Mouse (Mus musculus): ENCODE measurements around the gene Dupd1.
"Not testable (repeated sequence)": the region's sequence is repeated elsewhere in the genome, so short reads cannot be mapped to it uniquely, and the experiment has no call there.

Gene Dupd1

DNA sequence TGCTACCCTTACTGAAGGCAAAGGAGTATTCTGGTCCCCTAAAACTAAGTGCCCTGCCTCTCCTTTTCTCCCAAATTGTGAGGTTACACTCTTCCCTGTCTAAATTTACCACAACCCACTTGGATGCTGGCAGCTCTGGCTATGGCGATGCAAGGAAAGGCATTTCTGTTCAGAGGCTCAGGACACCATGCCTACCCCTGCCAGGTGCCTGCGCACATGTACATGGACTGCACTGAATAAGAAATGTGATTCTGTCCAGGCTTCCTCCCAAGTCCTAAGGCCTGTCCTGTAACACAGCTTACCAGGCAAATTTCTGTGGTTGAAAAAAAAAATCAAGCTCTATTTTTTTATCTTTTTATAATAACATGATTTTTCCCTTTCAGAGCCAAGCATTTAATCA is 38.2 kb downstream of the Dupd1 start:
- no peak for DNase-seq (ENCODE audit: low spot score)

DNA sequence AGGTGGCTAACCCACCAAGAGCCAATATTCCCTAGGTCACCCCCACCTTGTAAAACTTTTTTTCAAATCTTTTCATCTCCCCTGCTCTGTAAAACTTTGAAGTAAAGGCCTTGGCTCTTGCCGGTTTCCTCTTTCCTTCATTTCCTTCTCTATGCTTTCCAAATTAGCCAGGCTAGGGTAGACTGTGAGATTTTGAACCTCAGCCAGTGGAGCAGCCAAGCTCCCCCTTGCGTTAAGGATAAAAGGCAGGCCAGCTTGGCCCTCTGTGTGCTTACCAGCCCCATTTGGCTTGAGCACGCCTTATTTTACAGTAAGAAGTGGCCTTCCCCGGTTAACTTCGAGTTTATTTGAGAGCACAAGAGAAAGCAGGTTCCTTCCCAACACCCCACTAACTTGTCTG is 39.9 kb downstream of the Dupd1 start:
- no peak for DNase-seq (ENCODE audit: low spot score)

DNA sequence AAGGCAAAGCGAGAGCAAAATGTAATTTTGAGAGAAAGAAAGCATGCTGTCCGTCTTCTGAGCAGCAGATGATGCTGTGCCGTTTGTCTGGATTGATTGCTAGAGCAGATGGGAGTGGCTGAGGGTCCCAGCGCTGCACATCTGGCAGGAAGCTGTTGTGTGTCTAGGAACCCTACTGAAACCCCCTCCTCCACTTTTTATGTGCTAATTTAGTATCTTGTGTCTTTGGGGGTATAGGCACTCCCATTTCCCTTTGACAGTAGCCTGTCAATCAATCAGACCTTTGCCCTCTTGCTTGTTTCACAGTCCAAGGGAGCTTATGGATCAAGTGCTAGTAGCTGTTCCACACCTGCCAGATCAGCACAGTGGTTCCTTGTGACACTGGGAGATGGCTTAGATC is 41.3 kb downstream of the Dupd1 start:
- no peak for DNase-seq (ENCODE audit: low spot score)

DNA sequence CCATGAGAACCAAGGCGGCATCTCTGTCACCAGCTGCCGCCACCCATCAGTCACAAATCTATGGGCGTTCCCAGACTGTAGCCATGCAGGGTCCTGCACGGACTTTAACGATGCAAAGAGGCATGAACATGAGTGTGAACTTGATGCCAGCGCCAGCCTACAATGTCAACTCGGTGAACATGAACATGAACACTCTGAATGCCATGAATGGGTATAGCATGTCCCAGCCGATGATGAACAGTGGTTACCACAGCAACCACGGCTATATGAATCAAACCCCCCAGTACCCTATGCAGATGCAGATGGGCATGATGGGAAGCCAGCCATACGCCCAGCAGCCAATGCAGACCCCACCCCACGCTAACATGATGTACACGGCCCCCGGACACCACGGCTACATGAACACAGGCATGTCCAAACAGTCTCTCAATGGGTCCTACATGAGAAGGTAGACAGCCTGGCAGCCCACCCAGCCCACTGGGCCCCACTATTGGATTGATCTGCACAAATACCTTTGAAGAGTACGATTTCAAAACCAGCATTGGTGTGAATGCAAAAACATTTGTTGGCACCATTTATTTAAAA is 43.9 kb downstream of the Dupd1 start:
- DNase-seq (ENCODE audit: low spot score), result not testable (repeated sequence)

DNA sequence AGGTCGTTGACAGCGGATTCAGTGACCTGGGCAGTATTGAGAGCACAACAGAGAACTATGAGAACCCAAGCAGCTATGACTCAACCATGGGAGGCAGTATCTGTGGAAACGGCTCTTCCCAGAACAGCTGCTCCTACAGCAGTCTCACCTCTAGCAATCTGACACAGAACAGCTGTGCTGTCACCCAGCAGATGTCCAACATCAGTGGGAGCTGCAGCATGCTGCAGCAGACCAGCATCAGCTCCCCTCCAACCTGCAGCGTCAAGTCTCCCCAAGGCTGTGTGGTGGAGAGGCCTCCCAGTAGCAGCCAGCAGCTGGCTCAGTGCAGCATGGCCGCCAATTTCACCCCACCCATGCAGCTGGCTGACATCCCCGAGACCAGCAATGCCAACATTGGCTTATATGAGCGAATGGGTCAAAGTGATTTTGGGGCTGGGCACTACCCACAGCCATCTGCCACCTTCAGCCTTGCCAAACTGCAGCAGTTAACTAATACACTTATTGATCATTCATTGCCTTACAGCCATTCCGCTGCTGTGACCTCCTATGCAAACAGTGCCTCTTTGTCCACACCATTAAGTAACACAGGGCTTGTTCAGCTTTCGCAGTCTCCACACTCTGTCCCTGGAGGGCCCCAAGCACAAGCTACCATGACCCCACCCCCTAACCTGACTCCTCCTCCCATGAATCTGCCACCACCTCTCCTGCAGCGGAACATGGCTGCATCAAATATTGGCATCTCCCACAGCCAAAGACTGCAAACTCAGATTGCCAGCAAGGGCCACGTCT is 44.5 kb downstream of the Dupd1 start:
- DNase-seq (ENCODE audit: low spot score), result no peak

DNA sequence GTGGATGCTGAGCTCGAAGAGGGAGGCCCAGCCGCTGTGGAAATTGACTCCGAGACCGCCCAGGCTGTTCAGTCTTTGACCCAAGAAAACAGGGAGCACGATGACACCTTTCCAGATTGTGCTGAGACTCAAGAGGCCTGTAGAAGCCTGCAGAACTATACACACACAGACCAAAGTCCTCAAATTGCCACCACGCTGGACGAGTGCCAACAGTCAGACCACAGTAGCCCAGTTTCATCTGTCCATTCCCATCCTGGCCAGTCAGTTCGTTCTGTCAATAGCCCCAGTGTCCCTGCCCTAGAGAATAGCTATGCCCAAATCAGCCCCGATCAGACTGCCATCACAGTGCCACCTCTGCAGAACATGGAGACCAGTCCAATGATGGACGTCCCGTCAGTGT is 45.2 kb downstream of the Dupd1 start:
- no peak for DNase-seq (ENCODE audit: low spot score)

DNA sequence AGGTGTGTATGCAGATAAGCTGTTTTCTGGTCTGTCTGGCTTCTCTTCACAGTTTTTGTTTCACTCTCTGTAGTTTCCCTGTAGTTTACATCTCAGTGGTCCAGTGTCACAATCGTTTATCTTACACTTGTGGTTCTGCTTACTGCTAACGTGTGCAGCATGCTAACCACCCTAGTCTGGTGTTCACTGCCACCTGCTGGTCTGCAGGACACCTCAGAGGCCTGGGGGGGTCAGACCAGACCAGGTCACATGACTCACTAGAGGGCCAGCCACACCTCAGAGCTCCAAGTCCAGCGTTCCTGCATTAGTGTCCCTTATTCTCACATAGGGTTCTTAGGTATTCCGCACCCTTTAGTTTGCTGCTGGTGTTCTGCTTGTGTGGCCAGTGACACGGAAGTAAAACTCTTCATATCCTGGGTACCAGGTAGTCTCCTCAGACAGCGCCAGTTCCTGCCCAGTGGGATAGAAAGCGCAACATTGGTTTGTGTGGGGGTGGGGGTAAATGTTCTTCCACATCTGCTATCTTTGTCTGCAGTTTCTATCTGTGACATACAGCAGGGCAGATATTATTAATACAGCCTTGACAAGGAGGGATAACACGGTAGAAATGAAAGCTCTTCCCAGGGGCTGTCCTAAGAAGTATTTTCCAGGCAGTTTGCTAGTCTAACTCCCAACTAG is 51.8 kb downstream of the Dupd1 start:
- DNase-seq (ENCODE audit: low spot score), result no peak

DNA sequence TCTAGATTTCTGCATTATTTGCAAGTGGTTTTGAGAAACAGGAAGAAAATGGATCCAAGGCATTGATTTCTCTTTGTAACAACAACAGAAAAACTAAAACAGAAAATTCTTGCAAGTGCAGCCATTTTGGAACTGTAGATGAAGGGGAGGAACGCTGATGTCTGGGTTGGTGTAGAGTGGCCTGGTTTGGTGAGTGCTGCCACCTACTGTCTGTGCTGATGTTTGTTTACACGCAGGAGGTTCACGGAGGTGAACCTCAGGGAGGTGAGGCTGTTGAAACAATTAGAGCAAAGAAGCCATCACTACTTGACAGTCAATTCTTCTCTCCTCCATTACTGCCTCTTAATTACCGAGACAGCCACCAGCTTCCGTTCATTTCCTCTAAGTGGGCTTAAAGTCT is 54.7 kb downstream of the Dupd1 start:
- peak; percentile 78 for DNase-seq (ENCODE audit: low spot score)

DNA sequence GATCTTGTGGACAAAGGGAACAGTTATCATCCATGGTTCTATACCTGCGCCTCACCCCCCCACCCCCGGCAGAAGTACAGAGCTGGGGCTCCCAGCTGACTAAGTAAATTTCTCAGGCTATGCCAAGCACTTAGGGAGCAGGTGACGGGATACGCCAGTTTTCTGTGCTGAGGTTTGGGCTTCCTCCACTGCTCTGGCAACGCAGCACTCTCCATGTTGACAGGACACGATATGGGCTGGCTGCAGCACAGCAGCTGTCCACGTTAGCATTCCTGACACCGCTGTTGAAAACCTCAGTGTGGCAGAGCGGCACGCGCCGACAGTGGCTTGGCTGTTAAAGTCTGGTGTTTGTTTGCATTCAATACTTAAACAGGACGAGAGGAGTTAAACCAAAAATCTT is 55.2 kb downstream of the Dupd1 start:
- DNase-seq (ENCODE audit: low spot score), result no peak

DNA sequence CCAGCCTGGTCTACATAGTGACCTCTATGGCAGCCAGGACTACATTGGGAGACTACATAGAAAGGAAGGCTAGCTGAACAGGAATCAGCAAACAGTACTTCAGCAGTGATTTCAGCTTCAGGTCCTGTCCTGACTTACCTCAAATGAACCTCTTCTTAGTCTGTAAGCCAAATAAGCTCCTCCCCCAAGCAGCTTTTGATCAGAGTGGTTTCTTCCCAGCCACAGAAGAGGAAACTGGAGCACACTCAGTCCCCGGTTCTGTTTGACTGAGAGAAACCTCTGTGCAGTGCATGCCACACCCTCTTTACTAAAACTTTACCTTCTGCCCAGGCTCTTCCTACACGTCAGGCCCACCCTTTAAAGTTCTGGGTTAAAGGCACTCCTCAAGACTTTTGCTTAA is 60.6 kb downstream of the Dupd1 start:
- DNase-seq (ENCODE audit: low spot score), result no peak

DNA sequence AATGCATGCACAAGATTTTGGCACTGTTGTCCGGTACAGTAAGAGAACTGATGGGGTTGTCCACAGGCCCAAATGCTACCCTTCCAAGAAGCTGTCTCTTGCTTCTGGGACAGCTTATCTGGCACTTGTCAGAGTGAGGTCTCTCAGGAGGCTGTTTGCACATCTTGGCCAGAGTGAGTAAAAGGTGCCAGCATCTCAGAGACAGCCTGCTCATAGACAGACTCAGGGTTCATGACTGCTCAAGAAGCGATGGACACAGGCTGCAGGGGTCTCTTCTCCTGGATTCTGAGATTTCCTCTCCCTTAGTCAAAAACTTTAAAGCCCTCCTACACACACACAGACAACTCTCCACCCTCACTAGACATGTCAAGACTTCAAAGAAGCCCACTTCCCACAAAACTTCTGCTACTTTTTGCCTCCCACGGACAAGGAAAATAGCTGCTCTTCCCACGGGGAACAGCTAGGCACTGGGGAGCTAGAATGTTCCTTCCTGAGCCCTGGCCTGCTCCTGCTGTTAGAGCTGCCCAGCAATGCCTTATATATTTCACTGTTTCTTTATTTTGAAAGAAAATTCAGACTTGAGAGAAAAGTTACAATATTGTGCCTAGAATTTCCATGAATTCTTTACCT is 73.5 kb downstream of the Dupd1 start:
- no peak for DNase-seq (ENCODE audit: low spot score)

DNA sequence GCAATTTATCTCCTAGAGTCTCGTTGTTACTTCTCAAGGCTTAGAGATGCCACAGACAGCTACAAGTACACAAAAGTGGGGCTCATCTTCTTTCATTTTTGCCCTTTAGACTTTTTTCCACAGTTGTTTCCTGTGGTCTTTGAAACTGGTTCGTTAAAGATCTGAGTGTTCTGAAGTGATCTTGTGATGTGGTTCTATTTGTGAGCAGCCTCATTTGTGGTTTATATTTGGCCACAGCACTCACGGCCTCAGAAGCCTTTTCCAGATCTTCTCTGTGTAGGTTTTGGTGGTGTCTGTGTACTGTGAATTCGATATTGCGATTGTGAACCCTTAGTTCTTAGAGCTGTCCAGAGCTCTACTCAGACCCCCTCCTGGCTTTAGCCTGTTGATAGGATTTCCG is 77.8 kb downstream of the Dupd1 start:
- no peak for DNase-seq (ENCODE audit: low spot score)

DNA sequence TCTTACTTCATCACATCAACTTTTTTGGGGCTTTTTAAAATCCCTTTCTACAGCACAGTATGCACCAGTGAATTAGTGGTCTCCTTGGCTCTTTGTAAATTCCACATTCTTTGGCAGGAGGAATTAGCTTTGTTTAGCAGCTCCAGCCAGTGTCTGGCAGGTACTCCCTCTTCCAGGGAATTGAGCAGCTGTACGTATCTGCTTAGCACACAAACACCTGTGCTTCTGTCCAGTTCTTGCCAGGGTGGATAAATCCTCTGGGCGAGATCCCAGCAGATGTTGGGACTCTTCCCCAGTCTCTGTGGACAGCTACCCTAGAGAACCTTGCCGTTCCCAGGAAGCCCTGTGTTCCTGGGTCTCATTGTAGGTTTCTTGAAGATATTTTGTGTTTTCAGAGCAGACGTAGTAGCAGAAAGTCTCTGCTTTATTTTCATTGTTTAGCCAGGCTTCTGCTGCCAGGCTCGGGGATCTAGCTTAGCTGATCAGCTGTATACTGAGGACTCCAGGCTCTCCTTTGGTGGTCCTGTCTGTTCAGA is 82.6 kb downstream of the Dupd1 start:
- no peak for DNase-seq (ENCODE audit: low spot score)

Data from testis, postnatal 10 days (tissue).